Mouse (Mus musculus): ENCODE results near the gene Gm17267. TPM values are rescaled to one million over a fixed set of nuclear protein-coding genes. Genes with fewer than 3 reads are reported as not detected.
"Not testable (repeated sequence)": the region's sequence is repeated elsewhere in the genome, so short reads cannot be mapped to it uniquely, and the experiment has no call there.

Gene Gm17267
- not detected for total RNA-seq (2022)

DNA sequence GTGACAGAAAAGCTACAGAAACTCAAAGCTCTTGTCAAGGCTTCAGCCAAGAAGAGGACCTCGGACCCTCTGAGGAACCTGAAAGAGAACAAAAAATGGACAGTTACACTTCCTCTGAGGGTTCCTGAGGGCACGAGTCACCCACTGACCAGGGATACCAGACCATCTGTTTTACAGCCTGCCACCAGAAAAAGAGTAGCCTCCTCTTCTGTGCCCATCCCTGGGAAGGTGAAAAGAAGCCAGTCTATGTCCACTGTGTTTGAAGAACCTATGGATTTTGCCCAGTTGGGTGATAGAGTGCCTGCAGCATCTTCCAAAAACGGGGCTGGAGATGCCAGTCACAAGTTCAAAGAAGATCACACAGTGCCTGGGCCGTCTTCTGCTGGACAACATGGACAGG, at the start of gene Gm17267:
Gene Gm17267, plus strand, starts transcription at position 301 of the 400 bp plus-strand sequence.
- not testable (repeated sequence) for DNase-seq (ENCODE audit: low spot score in 2 of 2)

Data from gastrocnemius, adult 8-10 months (tissue).